Mouse (Mus musculus): ENCODE measurements around the gene Mast3. TPM values are rescaled to one million over a fixed set of nuclear protein-coding genes. Genes with fewer than 3 reads are reported as not detected.
"Not testable (repeated sequence)": the region's sequence is repeated elsewhere in the genome, so short reads cannot be mapped to it uniquely, and the experiment has no call there.

The Mast3 gene
- polyA plus RNA-seq, 1 experiment, result 71.9 TPM

GRCm38 (mm10) chr8:70825816-70826215 lies 21.0 kb upstream of the Mast3 start:
- no peak overlapping the region for H3K27ac ChIP-seq (ENCODE audit: insufficient read depth, low read depth, low read length)
- no peaks in the 10 kb centered on the region for H3K27me3 ChIP-seq (ENCODE audit: control insufficient read depth, insufficient read depth, low read length)
- H3K36me3 ChIP-seq (ENCODE audit: control insufficient read depth, insufficient read depth, low read length), result no peaks in the 10 kb centered on the region
- H3K4me3 ChIP-seq (ENCODE audit: low read depth, low read length), result no peak overlapping the region
- WGBS, result 67% methylated on average over 8 of the region's 8 CpGs
- TF ChIP-seq POLR2A (IDR thresholded peaks at IDR 0.05; ENCODE audit: low read depth, low read length) (no peak), CTCF (IDR thresholded peaks at IDR 0.05; ENCODE audit: extremely low read depth, insufficient read length, insufficient replicate concordance, low read depth, low read length) (no peak)
- H3K4me1 ChIP-seq (ENCODE audit: control insufficient read depth, insufficient read depth, insufficient read length, low read length), result no peaks in the 10 kb centered on the region

GRCm38 (mm10) chr8:70823802-70824201 lies 18.9 kb upstream of the Mast3 start:
- Histone ChIP-seq H3K27me3 (ENCODE audit: control insufficient read depth, insufficient read depth, low read length) (no peaks in the 10 kb centered on the region), H3K27ac (ENCODE audit: insufficient read depth, low read depth, low read length) (no peak overlapping the region), H3K4me1 (ENCODE audit: control insufficient read depth, insufficient read depth, insufficient read length, low read length) (peaks cover 7% of the 10 kb centered on the region; the same call in 1 of the 2 replicates), H3K4me3 (ENCODE audit: low read depth, low read length) (no peak overlapping the region), H3K36me3 (ENCODE audit: control insufficient read depth, insufficient read depth, low read length) (no peaks in the 10 kb centered on the region)
- no peak for TF ChIP-seq CTCF (IDR thresholded peaks at IDR 0.05; ENCODE audit: extremely low read depth, insufficient read length, insufficient replicate concordance, low read depth, low read length)
- TF ChIP-seq POLR2A (IDR thresholded peaks at IDR 0.05; ENCODE audit: low read depth, low read length), result no peak
- 87% methylated on average over 7 of the region's 7 CpGs for WGBS

- not testable (repeated sequence) for H3K36me3 ChIP-seq (ENCODE audit: control insufficient read depth, insufficient read depth, low read length); H3K27ac ChIP-seq (ENCODE audit: insufficient read depth, low read depth, low read length); H3K4me3 ChIP-seq (ENCODE audit: low read depth, low read length); H3K4me1 ChIP-seq (ENCODE audit: control insufficient read depth, insufficient read depth, insufficient read length, low read length); H3K27me3 ChIP-seq (ENCODE audit: control insufficient read depth, insufficient read depth, low read length)
- WGBS, result 84% methylated on average over 3 of the region's 3 CpGs
These were observed 17.7 kb upstream of the Mast3 start for GRCm38 (mm10) chr8:70822594-70822993.

GRCm38 (mm10) chr8:70821992-70822391 lies 17.1 kb upstream of the Mast3 start:
- peaks cover 10% of the 10 kb centered on the region for H3K4me1 ChIP-seq (ENCODE audit: control insufficient read depth, insufficient read depth, insufficient read length, low read length)
- no peak overlapping the region for H3K27ac ChIP-seq (ENCODE audit: insufficient read depth, low read depth, low read length)
- no peaks in the 10 kb centered on the region for H3K27me3 ChIP-seq (ENCODE audit: control insufficient read depth, insufficient read depth, low read length)
- 52% methylated on average over 11 of the region's 11 CpGs for WGBS
- no peak for TF ChIP-seq CTCF (IDR thresholded peaks at IDR 0.05; ENCODE audit: extremely low read depth, insufficient read length, insufficient replicate concordance, low read depth, low read length)
- TF ChIP-seq POLR2A (IDR thresholded peaks at IDR 0.05; ENCODE audit: low read depth, low read length), result no peak
- H3K36me3 ChIP-seq (ENCODE audit: control insufficient read depth, insufficient read depth, low read length), result no peaks in the 10 kb centered on the region
- H3K4me3 ChIP-seq (ENCODE audit: low read depth, low read length), result no peak overlapping the region

- 14% methylated on average over 30 of the region's 30 CpGs for WGBS
- TF ChIP-seq CTCF (IDR thresholded peaks at IDR 0.05; ENCODE audit: extremely low read depth, insufficient read length, insufficient replicate concordance, low read depth, low read length) (peak; percentile 90), POLR2A (IDR thresholded peaks at IDR 0.05; ENCODE audit: low read depth, low read length) (no peak)
- Histone ChIP-seq H3K27me3 (ENCODE audit: control insufficient read depth, insufficient read depth, low read length) (no peaks in the 10 kb centered on the region), H3K27ac (ENCODE audit: insufficient read depth, low read depth, low read length) (no peak overlapping the region), H3K4me3 (ENCODE audit: low read depth, low read length) (no peak overlapping the region), H3K36me3 (ENCODE audit: control insufficient read depth, insufficient read depth, low read length) (no peaks in the 10 kb centered on the region), H3K4me1 (ENCODE audit: control insufficient read depth, insufficient read depth, insufficient read length, low read length) (peaks cover 15% of the 10 kb centered on the region)
These were observed 16.6 kb upstream of the Mast3 start for GRCm38 (mm10) chr8:70821399-70821962.

GRCm38 (mm10) chr8:70820101-70820935 lies 15.5 kb upstream of the Mast3 start:
- peak overlapping the region; percentile 48 for H3K4me3 ChIP-seq (ENCODE audit: low read depth, low read length)
- H3K36me3 ChIP-seq (ENCODE audit: control insufficient read depth, insufficient read depth, low read length), result no peaks in the 10 kb centered on the region
- TF ChIP-seq CTCF (IDR thresholded peaks at IDR 0.05; ENCODE audit: extremely low read depth, insufficient read length, insufficient replicate concordance, low read depth, low read length) (no peak), POLR2A (IDR thresholded peaks at IDR 0.05; ENCODE audit: low read depth, low read length) (no peak)
- peaks cover 16% of the 10 kb centered on the region for H3K4me1 ChIP-seq (ENCODE audit: control insufficient read depth, insufficient read depth, insufficient read length, low read length)
- H3K27ac ChIP-seq (ENCODE audit: insufficient read depth, low read depth, low read length), result no peak overlapping the region
- 10% methylated on average over 31 of the region's 31 CpGs for WGBS
- no peaks in the 10 kb centered on the region for H3K27me3 ChIP-seq (ENCODE audit: control insufficient read depth, insufficient read depth, low read length)

GRCm38 (mm10) chr8:70816679-70817078 lies 11.8 kb upstream of the Mast3 start:
- Histone ChIP-seq H3K4me3 (ENCODE audit: low read depth, low read length) (peak overlapping the region; percentile 17), H3K27ac (ENCODE audit: insufficient read depth, low read depth, low read length) (no peak overlapping the region), H3K36me3 (ENCODE audit: control insufficient read depth, insufficient read depth, low read length) (no peaks in the 10 kb centered on the region), H3K27me3 (ENCODE audit: control insufficient read depth, insufficient read depth, low read length) (no peaks in the 10 kb centered on the region), H3K4me1 (ENCODE audit: control insufficient read depth, insufficient read depth, insufficient read length, low read length) (peaks cover 16% of the 10 kb centered on the region)
- no peak for TF ChIP-seq POLR2A (IDR thresholded peaks at IDR 0.05; ENCODE audit: low read depth, low read length)
- no peak for TF ChIP-seq CTCF (IDR thresholded peaks at IDR 0.05; ENCODE audit: extremely low read depth, insufficient read length, insufficient replicate concordance, low read depth, low read length)
- 13% methylated on average over 30 of the region's 30 CpGs for WGBS

Measured in small intestine, adult 2 months (tissue).